Mouse (Mus musculus) ES-Bruce4 (cell line): ENCODE data around the gene Atp6v0c. TPM values are rescaled to one million over a fixed set of nuclear protein-coding genes. Genes with fewer than 3 reads are reported as not detected.
A peak's percentile ranks its signal among the peaks of the same experiment; 100 is the strongest.

Source experiments
- H3K27ac ChIP-seq: 2 replicates; pipeline ENCODE4 v1.5.1; 2012; ENCODE audit warnings: low read length, inconsistent platforms; ENCODE audit not compliant: insufficient read depth
- H3K27me3 ChIP-seq: 2 replicates; pipeline ENCODE4 v1.6.1; 2012; ENCODE audit warnings: mild to moderate bottlenecking, low read length, inconsistent platforms; ENCODE audit not compliant: control insufficient read depth, poor library complexity, insufficient read depth, severe bottlenecking
- H3K36me3 ChIP-seq: 2 replicates; pipeline ENCODE4 v1.6.1; 2012; ENCODE audit warnings: inconsistent platforms, mild to moderate bottlenecking, low read length, moderate library complexity; ENCODE audit not compliant: control insufficient read depth, poor library complexity, insufficient read depth, severe bottlenecking
- H3K4me1 ChIP-seq: one replicate; pipeline ENCODE4 v1.8.1; 2011; ENCODE audit warnings: low read length; ENCODE audit not compliant: control insufficient read depth, insufficient read depth
- H3K4me3 ChIP-seq: 2 replicates; pipeline ENCODE4 v1.5.1; 2011; ENCODE audit warnings: low read depth, mild to moderate bottlenecking, low read length
- H3K9ac ChIP-seq: 2 replicates; pipeline ENCODE4 v1.6.1; 2012; ENCODE audit warnings: low read depth, mild to moderate bottlenecking, inconsistent platforms; ENCODE audit not compliant: poor library complexity, severe bottlenecking
- H3K9me3 ChIP-seq: replicated peaks from 2 replicates; pipeline ENCODE4 v1.6.1; 2012; ENCODE audit warnings: mild to moderate bottlenecking, low read length, inconsistent platforms; ENCODE audit not compliant: control insufficient read depth, poor library complexity, insufficient read depth, severe bottlenecking
- CTCF ChIP-seq: IDR thresholded peaks from one replicate; pipeline ENCODE4 v1.8.1; 2011; ENCODE audit warnings: low read depth, low read length
- EP300 ChIP-seq: IDR thresholded peaks from 2 replicates; pipeline ENCODE4 v1.6.1; 2011; ENCODE audit warnings: low read depth, low read length; ENCODE audit not compliant: insufficient read depth
- POLR2A ChIP-seq: IDR thresholded peaks from one replicate; pipeline ENCODE4 v1.8.1; 2011; ENCODE audit warnings: low read length; ENCODE audit not compliant: insufficient read depth
- polyA plus RNA-seq: library from polyadenylated mRNA; stranded (reverse); fragments of >200 nt; gene quantifications from 2 replicates; pipeline ENCODE4 v1.2.4, GENCODE M21; 2011; ENCODE audit warnings: low read depth; ENCODE audit not compliant: missing spikeins, insufficient read depth, insufficient read length

The Atp6v0c gene
- polyA plus RNA-seq, 1 experiment = 254 TPM

- Histone ChIP-seq H3K27ac (peak overlapping the region; percentile 79), H3K4me3 (0 out of 2 replicates have a peak overlapping the region, but pooled peaks have one; percentile 2)
- TF ChIP-seq CTCF (no peak), POLR2A (no peak), EP300 (peak; percentile 85)
These were observed 33.6 kb upstream of the Atp6v0c start for GRCm38 (mm10) chr17:24203068-24203467.

GRCm38 (mm10) chr17:24201092-24201491 lies 31.6 kb upstream of the Atp6v0c start:
- H3K27ac ChIP-seq = no peak overlapping the region
- no peaks in the 10 kb centered on the region for H3K36me3 ChIP-seq
- no peak overlapping the region for H3K9ac ChIP-seq
- H3K4me3 ChIP-seq = no peak overlapping the region
- H3K4me1 ChIP-seq = peaks cover 19% of the 10 kb centered on the region
- H3K9me3 ChIP-seq = no peaks in the 10 kb centered on the region
- TF ChIP-seq POLR2A (no peak), EP300 (no peak), CTCF (no peak)
- H3K27me3 ChIP-seq = no peaks in the 10 kb centered on the region

More at GRCm38 (mm10) chr17:24203068-24203467, 33.6 kb upstream of the Atp6v0c start:
- no peaks in the 10 kb centered on the region for H3K27me3 ChIP-seq
- H3K4me1 ChIP-seq = peaks cover 12% of the 10 kb centered on the region
- H3K9me3 ChIP-seq = no peaks in the 10 kb centered on the region
- no peak overlapping the region for H3K9ac ChIP-seq
- H3K36me3 ChIP-seq = no peaks in the 10 kb centered on the region

GRCm38 (mm10) chr17:24199741-24200140 lies 30.2 kb upstream of the Atp6v0c start:
- no peak overlapping the region for H3K4me3 ChIP-seq
- H3K36me3 ChIP-seq = no peaks in the 10 kb centered on the region
- H3K9ac ChIP-seq = no peak overlapping the region
- no peak overlapping the region for H3K27ac ChIP-seq
- TF ChIP-seq POLR2A (no peak), EP300 (peak; percentile 84), CTCF (no peak)
- H3K9me3 ChIP-seq = no peaks in the 10 kb centered on the region
- peaks cover 19% of the 10 kb centered on the region for H3K4me1 ChIP-seq
- H3K27me3 ChIP-seq = no peaks in the 10 kb centered on the region

GRCm38 (mm10) chr17:24199252-24199651 lies 29.8 kb upstream of the Atp6v0c start:
- H3K9ac ChIP-seq = no peak overlapping the region
- no peaks in the 10 kb centered on the region for H3K9me3 ChIP-seq
- no peak overlapping the region for H3K4me3 ChIP-seq
- H3K36me3 ChIP-seq = no peaks in the 10 kb centered on the region
- TF ChIP-seq EP300 = no peak
- TF ChIP-seq CTCF = no peak
- no peak for TF ChIP-seq POLR2A
- H3K4me1 ChIP-seq = peaks cover 19% of the 10 kb centered on the region
- no peaks in the 10 kb centered on the region for H3K27me3 ChIP-seq
- H3K27ac ChIP-seq = no peak overlapping the region

- Histone ChIP-seq H3K4me3 (no peak overlapping the region), H3K9ac (no peak overlapping the region), H3K27ac (no peak overlapping the region), H3K4me1 (peaks cover 19% of the 10 kb centered on the region), H3K9me3 (no peaks in the 10 kb centered on the region), H3K36me3 (no peaks in the 10 kb centered on the region), H3K27me3 (no peaks in the 10 kb centered on the region)
- TF ChIP-seq CTCF (no peak), POLR2A (no peak), EP300 (no peak)
These were observed 27.7 kb upstream of the Atp6v0c start for GRCm38 (mm10) chr17:24197032-24197824.

- H3K27me3 ChIP-seq = no peaks in the 10 kb centered on the region
- H3K36me3 ChIP-seq = no peaks in the 10 kb centered on the region
- TF ChIP-seq POLR2A = no peak
- TF ChIP-seq CTCF = peak; percentile 7
- H3K4me3 ChIP-seq = no peak overlapping the region
- no peak overlapping the region for H3K9ac ChIP-seq
- H3K27ac ChIP-seq = no peak overlapping the region
- peaks cover 21% of the 10 kb centered on the region for H3K4me1 ChIP-seq
- H3K9me3 ChIP-seq = no peaks in the 10 kb centered on the region
These were observed 25.8 kb upstream of the Atp6v0c start for GRCm38 (mm10) chr17:24195349-24195748.
